Mouse (Mus musculus): Measurements from ENCODE around the gene Cyba. TPM values are rescaled to one million over a fixed set of nuclear protein-coding genes. Genes with fewer than 3 reads are reported as not detected.

The Cyba gene
- total and polyA plus RNA-seq, 2 experiments from 2014 or later = 30.6 to 44.0 TPM

DNA sequence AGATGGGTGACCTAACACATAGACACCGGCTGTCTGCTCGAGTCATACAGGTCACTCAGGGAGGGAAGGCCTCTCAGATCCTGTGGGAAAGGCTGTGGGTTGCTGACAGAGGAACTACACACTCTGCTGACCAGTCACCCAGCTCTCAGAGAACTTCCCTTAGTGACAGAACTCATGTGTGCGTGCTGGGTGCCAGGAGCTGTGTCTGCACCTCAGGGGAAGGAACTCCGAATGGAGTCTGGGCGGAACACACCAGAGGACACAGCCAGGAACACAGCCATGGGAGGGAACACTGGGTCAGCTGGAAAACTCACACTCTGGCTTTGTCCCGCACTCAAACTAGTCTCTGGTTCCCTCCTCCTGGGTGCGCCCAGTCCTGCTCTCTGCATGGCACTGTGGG lies 25.1 kb downstream of the Cyba start:
- no peaks in the 10 kb centered on the region for H3K9me3 ChIP-seq (ENCODE audit: low read length)
- TF ChIP-seq CTCF (IDR thresholded peaks at IDR 0.05; ENCODE audit: low read depth) = no peak
- no peaks in the 10 kb centered on the region for H3K27me3 ChIP-seq (ENCODE audit: insufficient read depth, low read length)
- H3K4me2 ChIP-seq (ENCODE audit: low read depth, low read length) = no peak overlapping the region
- no peak overlapping the region for H3K4me3 ChIP-seq (ENCODE audit: low read length)
- H3K4me1 ChIP-seq (ENCODE audit: insufficient read depth, low read length) = no peaks in the 10 kb centered on the region
- WGBS = 89% methylated on average over 7 of the region's 7 CpGs
- H3K36me3 ChIP-seq (ENCODE audit: insufficient read depth, low read length) = peaks cover 80% of the 10 kb centered on the region
- no peak for ATAC-seq
- no peak overlapping the region for H3K27ac ChIP-seq
- no peak for DNase-seq (ENCODE audit: low spot score)
- H3K9ac ChIP-seq (replicated peaks; ENCODE audit: low read length) = no peak overlapping the region

DNA sequence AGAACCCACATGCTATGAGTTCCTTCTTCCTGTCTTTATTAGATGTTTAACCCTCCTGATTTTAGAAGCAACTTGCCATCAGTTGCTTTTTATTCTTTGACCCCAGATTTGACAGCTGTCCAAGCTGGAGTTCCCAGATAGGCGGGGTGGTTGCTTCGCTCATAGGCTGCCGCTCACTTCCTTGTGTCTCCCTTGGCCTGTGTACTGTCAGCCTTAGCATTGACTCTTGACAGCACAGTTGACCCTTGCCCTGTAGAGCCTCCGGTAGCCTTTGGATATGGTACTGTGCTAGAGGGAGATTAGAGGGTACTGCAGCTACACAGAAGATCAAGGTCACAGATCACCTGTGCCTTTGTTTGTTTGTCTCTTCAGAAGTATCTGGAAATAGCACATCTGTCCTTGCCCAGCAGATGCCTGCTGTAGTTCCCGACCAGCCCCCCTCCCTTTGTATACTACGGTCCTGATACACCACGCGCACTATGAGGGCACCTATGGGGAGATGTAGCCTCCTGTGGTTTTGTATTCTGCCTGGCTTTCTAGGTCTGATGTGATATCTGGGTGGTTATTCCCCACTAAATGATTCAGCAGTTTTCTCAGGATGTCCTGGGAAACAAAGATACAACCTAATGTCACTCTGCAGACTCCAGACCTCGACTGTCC lies 27.5 kb downstream of the Cyba start:
- Histone ChIP-seq H3K27ac (no peak overlapping the region), H3K36me3 (ENCODE audit: insufficient read depth, low read length) (peaks cover 82% of the 10 kb centered on the region), H3K9ac (replicated peaks; ENCODE audit: low read length) (no peak overlapping the region), H3K4me2 (ENCODE audit: low read depth, low read length) (no peak overlapping the region), H3K9me3 (ENCODE audit: low read length) (no peaks in the 10 kb centered on the region), H3K4me3 (ENCODE audit: low read length) (no peak overlapping the region), H3K27me3 (ENCODE audit: insufficient read depth, low read length) (no peaks in the 10 kb centered on the region), H3K4me1 (ENCODE audit: insufficient read depth, low read length) (no peaks in the 10 kb centered on the region)
- 94% methylated on average over 9 of the region's 9 CpGs for WGBS
- DNase-seq (ENCODE audit: low spot score) (no peak), ATAC-seq (no peak)
- no peak for TF ChIP-seq CTCF (IDR thresholded peaks at IDR 0.05; ENCODE audit: low read depth)

DNA sequence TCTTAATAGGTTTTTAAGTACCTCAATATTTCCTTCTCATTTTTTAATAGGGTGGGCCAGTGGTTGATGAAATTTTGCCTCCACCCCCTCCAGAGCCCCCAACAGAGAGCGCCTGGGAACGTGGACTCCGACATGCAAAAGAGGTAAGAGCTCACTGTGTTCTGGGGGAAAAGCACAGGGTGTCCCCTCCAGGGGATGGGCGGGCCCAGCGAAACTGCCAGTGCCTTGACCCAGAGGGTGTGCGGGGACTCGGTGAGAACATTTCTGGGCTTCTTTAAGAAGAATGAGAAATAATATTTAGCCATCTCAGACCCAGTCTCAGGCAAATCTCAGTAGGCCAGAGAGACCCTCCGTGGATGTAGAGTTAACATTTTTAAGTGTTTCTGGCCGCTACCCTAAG lies 34.5 kb downstream of the Cyba start:
- WGBS = 94% methylated on average over 9 of the region's 9 CpGs
- peaks cover 62% of the 10 kb centered on the region for H3K36me3 ChIP-seq (ENCODE audit: insufficient read depth, low read length)
- no peak overlapping the region for H3K9ac ChIP-seq (replicated peaks; ENCODE audit: low read length)
- H3K27ac ChIP-seq = no peak overlapping the region
- no peaks in the 10 kb centered on the region for H3K4me1 ChIP-seq (ENCODE audit: insufficient read depth, low read length)
- no peak for TF ChIP-seq CTCF (IDR thresholded peaks at IDR 0.05; ENCODE audit: low read depth)
- ATAC-seq = no peak
- no peak for DNase-seq (ENCODE audit: low spot score)
- no peaks in the 10 kb centered on the region for H3K27me3 ChIP-seq (ENCODE audit: insufficient read depth, low read length)
- no peak overlapping the region for H3K4me2 ChIP-seq (ENCODE audit: low read depth, low read length)
- no peak overlapping the region for H3K4me3 ChIP-seq (ENCODE audit: low read length)
- no peaks in the 10 kb centered on the region for H3K9me3 ChIP-seq (ENCODE audit: low read length)

DNA sequence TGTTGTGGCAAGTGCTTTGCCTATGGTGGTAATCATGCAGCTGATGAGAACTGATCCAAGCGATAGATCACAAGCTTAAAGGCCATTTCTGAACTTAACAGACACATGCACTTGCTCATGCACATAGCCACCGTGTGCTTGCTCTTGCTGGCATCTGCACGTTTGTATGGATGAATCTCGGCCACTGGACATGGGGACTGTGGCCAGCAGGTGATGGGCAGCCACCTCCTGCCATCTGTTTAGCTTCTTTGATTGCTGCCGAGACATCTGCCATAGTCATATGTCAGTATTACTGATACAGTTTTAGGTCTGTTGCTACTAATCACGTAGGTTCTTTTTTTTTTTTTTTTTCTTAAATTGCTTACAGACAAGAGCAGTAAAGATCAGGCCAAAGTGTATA lies 37.4 kb downstream of the Cyba start:
- Histone ChIP-seq H3K4me2 (ENCODE audit: low read depth, low read length) (no peak overlapping the region), H3K4me1 (ENCODE audit: insufficient read depth, low read length) (no peaks in the 10 kb centered on the region), H3K9me3 (ENCODE audit: low read length) (no peaks in the 10 kb centered on the region), H3K9ac (replicated peaks; ENCODE audit: low read length) (no peak overlapping the region), H3K36me3 (ENCODE audit: insufficient read depth, low read length) (peaks cover 54% of the 10 kb centered on the region), H3K27me3 (ENCODE audit: insufficient read depth, low read length) (no peaks in the 10 kb centered on the region), H3K27ac (no peak overlapping the region), H3K4me3 (ENCODE audit: low read length) (no peak overlapping the region)
- DNase-seq (ENCODE audit: low spot score) (peak; percentile 10), ATAC-seq (no peak)
- WGBS = 67% methylated on average over 6 of the region's 6 CpGs
- no peak for TF ChIP-seq CTCF (IDR thresholded peaks at IDR 0.05; ENCODE audit: low read depth)

DNA sequence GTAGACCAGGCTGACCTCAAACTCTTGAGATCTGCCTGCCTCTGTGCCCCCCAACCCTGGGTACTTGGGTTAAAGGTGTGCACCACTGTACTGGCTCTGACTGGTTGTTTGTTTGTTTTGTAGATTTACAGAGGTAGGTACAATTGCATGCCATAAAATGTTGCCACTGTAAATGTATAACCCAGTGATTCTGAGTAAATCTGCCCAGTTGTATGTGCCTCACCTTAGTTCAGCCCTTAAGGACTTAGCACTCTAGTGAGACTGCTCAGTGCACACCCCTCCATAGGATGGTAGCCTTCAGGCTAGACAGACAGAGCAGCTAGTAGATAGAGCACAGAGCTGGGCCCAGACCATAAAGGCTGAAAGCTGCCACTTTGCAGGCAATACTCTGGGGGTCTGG lies 39.0 kb downstream of the Cyba start:
- no peak for TF ChIP-seq CTCF (IDR thresholded peaks at IDR 0.05; ENCODE audit: low read depth)
- Histone ChIP-seq H3K4me3 (ENCODE audit: low read length) (no peak overlapping the region), H3K9me3 (ENCODE audit: low read length) (no peaks in the 10 kb centered on the region), H3K27me3 (ENCODE audit: insufficient read depth, low read length) (no peaks in the 10 kb centered on the region), H3K9ac (replicated peaks; ENCODE audit: low read length) (no peak overlapping the region), H3K36me3 (ENCODE audit: insufficient read depth, low read length) (peaks cover 47% of the 10 kb centered on the region), H3K4me1 (ENCODE audit: insufficient read depth, low read length) (no peaks in the 10 kb centered on the region), H3K4me2 (ENCODE audit: low read depth, low read length) (no peak overlapping the region), H3K27ac (no peak overlapping the region)
- ATAC-seq (no peak), DNase-seq (ENCODE audit: low spot score) (no peak)

DNA sequence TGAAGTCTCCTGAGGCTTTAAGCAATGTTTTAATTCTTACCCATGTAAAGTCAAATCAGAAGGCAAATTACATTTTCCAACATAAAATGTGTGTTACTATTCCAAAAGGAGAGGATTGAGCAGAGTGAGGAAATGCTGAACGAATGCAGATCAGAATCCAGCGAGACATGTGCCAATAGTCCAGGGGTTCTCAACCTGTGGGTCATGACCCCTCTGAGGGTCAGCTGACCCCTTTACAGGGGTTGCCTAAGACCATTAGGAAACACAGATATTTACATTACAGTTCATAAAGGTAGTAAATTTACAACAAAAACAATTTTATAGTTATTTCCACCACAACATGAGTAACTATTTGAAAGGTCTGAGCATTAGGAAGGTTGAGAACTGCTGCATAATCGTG lies 42.0 kb downstream of the Cyba start:
- 87% methylated on average over 3 of the region's 3 CpGs for WGBS
- H3K4me3 ChIP-seq (ENCODE audit: low read length) = no peak overlapping the region
- H3K27me3 ChIP-seq (ENCODE audit: insufficient read depth, low read length) = no peaks in the 10 kb centered on the region
- TF ChIP-seq CTCF (IDR thresholded peaks at IDR 0.05; ENCODE audit: low read depth) = no peak
- H3K9me3 ChIP-seq (ENCODE audit: low read length) = no peaks in the 10 kb centered on the region
- DNase-seq (ENCODE audit: low spot score) = no peak
- no peak overlapping the region for H3K9ac ChIP-seq (replicated peaks; ENCODE audit: low read length)
- peaks cover 63% of the 10 kb centered on the region for H3K36me3 ChIP-seq (ENCODE audit: insufficient read depth, low read length)
- H3K27ac ChIP-seq = no peak overlapping the region
- H3K4me1 ChIP-seq (ENCODE audit: insufficient read depth, low read length) = no peaks in the 10 kb centered on the region
- ATAC-seq = no peak
- no peak overlapping the region for H3K4me2 ChIP-seq (ENCODE audit: low read depth, low read length)

DNA sequence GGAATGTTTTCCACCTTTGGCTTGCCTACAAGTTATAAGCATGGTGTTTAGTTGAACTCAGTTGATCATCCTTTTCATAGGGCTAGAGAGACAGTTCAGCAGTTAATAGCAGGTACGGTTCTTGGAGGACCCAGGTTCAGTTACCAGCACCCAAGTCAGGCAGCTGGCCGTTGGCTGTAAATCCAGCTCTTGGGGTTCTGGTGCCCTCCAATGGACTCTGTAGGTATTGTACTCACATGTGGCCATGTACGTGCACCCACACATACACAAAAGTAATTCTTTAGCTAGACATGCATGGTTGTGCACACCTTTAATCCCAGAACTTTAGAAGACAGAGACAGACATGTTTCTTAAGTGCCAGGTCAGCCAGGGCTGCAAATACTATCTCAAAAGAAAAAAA lies 43.4 kb downstream of the Cyba start:
- DNase-seq (ENCODE audit: low spot score) (no peak), ATAC-seq (no peak)
- no peak overlapping the region for H3K4me3 ChIP-seq (ENCODE audit: low read length)
- no peak overlapping the region for H3K27ac ChIP-seq
- no peak overlapping the region for H3K9ac ChIP-seq (replicated peaks; ENCODE audit: low read length)
- TF ChIP-seq CTCF (IDR thresholded peaks at IDR 0.05; ENCODE audit: low read depth) = peak; percentile 30; the same call in 1 of the 2 replicates
- 88% methylated on average over 3 of the region's 3 CpGs for WGBS
- peaks cover 69% of the 10 kb centered on the region for H3K36me3 ChIP-seq (ENCODE audit: insufficient read depth, low read length)
- H3K27me3 ChIP-seq (ENCODE audit: insufficient read depth, low read length) = no peaks in the 10 kb centered on the region
- H3K4me2 ChIP-seq (ENCODE audit: low read depth, low read length) = no peak overlapping the region
- H3K4me1 ChIP-seq (ENCODE audit: insufficient read depth, low read length) = no peaks in the 10 kb centered on the region
- no peaks in the 10 kb centered on the region for H3K9me3 ChIP-seq (ENCODE audit: low read length)
